Mouse (Mus musculus): ENCODE data around the gene Vax2.

- TF ChIP-seq CTCF (IDR thresholded peaks at IDR 0.05; ENCODE audit: borderline replicate concordance, insufficient read depth, low read length) (peak; percentile 80), POLR2A (IDR thresholded peaks at IDR 0.05; ENCODE audit: low read depth, low read length) (peak; percentile 96)
Observed at GRCm38 (mm10) chr6:83775638-83776293, 64.7 kb downstream of the Vax2 start, which contains the start of gene Tex261.

Measured in embryonic fibroblast, embryonic 13.5 days (primary cell).